Mouse (Mus musculus): ENCODE data around the gene Gm45062.

DNA sequence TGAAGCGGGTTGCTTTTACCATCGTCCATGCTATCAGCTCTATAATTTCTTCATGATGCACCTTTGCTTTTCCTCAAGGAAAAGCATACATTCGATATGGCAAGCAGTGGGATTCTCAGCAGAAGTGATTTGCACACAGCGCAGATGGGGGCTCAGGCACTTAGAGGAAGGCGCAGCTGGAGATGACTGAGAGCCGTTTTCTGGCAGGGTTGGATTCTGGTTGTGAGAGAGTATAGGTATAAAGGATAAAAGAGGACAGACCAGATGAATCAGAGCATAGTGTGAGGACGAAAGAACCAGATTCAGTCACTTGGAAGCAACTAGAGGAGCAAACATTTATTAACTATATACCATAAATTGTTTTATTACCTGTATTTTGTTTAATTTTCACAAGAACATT, 286.5 kb downstream of the Gm45062 start:
- no peak for TF ChIP-seq ZNF384 (IDR thresholded peaks at IDR 0.05; ENCODE audit: low read depth, low read length)
- TF ChIP-seq MAFK (IDR thresholded peaks at IDR 0.05; ENCODE audit: insufficient read depth, low read depth, low read length) = no peak
